Mouse (Mus musculus) olfactory bulb, adult 2 months (tissue): ENCODE results near the gene Ap2b1.

Experiments used
- CTCF ChIP-seq: fragments of 200-500 bp; IDR thresholded peaks from 2 replicates; pipeline ENCODE4 v1.5.1; 2012; ENCODE audit warnings: low read depth, mild to moderate bottlenecking, low read length, moderate library complexity; ENCODE audit not compliant: insufficient read depth
- POLR2A ChIP-seq: fragments of 200-500 bp; IDR thresholded peaks from 2 replicates; pipeline ENCODE4 v1.6.1; 2012; ENCODE audit warnings: mild to moderate bottlenecking, low read depth, low read length, moderate library complexity; ENCODE audit not compliant: insufficient read depth

DNA sequence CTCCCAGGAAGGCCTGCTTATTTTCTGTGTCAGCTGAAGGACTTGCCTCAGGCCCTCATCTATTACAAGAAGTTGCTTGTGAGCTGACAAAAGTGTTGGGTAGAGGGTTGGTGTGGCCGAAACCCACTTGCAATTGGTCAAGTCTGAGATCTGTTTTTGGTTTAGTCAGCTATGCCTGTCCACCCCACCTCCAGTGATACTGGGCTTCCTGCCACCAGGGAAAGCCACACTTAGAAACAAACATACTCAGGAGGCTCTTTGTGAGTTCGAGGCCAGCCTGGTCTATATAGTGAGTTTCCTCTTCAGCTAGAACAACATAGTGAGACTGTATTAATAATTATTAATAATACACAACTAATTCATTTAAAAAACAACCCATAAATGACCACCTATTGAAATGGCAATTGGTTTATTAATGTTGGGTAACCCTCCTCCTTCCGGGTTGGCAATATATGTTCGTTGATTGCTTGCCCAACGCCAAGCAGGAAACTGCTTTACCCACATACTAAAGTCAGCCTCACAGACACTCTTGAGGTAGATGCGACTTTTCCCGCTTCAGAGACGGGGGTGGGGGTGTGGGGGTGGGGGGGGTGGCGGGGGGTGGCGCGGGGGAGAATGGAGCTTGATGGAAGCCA lies 140.7 kb downstream of the Ap2b1 start:
- no peak for TF ChIP-seq CTCF
- no peak for TF ChIP-seq POLR2A
